Mouse (Mus musculus) 3134 (cell line): ENCODE results near the gene Tmem63c.

Experiments
- DNase-seq: peaks from one replicate; pipeline ENCODE4 v3.0.0-alpha.2; 2011; ENCODE audit warnings: low spot score; ENCODE audit not compliant: insufficient read length; ENCODE audit errors: extremely low read depth

Gene Tmem63c

DNA sequence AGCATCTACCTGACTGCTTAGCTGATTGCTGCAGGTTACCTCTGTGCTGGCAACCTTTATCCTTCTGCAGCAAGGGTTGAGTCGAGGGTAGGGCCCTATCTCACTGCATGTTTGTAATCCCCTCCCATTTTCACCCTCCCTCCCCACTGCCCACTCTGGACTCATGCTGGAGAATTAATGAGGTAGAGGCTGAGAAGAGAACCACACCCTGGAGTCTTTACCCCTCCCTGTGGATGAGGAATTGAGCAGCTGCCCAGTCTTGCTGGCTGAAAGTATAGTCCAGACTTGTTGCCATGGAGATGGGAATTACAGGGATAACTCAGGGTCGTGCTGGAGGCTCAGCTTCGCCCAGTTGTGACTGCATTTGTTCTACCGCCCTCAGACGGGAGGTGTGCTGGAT lies 23.6 kb downstream of the Tmem63c start:
- peak; percentile 17 for DNase-seq

DNA sequence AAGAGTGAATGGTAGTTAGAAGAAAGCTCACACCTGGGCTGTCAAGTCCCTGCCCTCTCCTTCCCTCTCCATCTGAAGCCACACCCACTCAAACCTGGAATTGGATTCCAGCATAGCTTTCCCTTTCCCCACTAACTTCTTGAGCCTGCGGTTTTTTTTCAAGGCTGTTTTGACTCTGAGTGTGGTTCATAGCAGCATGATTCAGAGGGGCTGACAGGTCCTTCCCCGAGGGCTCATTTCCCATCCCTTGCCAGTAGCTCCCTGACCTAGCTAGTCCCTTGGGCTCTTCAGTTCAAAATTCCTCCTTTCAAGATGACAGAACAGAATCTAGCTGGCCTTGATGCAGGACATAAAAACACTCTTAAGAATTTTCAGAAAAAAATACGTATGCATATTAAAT lies 26.4 kb downstream of the Tmem63c start:
- peak; percentile 59 for DNase-seq

DNA sequence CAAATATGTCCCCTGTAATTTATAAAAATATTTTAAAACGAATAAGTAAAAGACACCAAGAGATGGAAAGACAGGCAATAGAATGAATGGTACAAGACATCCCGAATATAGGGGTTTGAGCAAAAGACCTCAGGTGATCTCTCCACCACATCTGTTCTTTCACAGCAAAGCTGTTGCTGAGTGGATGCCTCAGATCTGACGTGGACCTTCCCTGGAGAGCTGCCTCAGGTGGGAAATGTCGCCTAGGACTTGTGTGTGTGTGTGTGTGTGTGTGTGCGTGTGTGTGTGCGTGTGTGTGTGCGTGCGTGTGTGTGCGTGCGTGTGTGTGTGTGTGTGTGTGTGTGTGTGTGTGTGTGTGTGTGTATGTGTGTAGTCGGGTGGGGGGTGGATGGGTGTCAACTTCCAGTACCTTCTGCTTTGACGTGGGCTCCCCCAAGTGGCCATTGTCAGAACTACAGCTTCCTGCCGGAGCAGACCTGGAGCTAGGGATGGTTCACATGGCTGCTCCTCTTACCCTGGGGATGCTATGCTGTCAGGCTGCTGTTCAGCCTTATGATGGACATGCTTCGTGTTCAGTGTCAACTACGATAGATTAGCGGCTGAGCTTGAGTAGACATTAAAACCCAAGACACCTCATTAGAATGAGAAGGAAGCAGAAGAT lies 31.7 kb downstream of the Tmem63c start:
- peak; percentile 37 for DNase-seq

DNA sequence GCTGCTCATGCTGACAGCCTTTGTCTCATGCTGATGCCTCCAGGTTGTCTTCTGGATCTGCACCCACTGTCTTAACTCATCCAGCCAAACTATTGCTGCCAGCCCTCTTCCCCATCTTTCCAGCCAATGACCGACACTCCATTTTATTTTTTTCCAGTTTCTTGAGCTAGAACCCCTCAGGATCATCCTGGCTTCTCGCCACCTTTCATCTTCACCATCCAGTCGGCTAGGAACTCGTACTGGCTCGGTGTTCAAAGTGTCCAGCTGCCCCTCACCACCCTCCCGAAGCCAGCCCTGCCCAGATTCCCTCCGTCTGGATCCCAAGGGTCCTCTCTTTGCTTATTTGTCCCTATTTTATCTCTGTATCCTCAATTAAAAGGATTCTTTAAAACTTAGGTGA lies 33.7 kb downstream of the Tmem63c start:
- DNase-seq: no peak

DNA sequence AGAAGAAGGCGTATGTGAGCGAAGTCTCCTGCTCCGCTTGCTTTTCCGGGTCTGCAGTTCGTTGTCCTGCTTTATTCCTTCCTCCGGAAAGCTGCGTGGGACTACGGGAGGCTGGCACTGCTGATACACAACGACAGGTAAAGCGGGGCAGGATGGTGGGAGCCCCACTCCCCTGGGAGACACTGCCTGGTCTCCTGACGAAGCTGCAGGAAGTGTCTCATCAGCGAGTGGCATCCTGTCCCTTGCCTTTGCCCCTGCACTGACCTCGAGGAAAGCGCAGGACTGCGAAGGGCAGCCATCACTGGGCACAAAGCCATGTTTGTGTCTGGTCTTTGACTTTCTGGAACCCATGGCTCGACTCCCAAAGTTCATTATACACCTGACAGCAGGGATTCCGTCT lies 35.9 kb downstream of the Tmem63c start:
- DNase-seq: no peak

DNA sequence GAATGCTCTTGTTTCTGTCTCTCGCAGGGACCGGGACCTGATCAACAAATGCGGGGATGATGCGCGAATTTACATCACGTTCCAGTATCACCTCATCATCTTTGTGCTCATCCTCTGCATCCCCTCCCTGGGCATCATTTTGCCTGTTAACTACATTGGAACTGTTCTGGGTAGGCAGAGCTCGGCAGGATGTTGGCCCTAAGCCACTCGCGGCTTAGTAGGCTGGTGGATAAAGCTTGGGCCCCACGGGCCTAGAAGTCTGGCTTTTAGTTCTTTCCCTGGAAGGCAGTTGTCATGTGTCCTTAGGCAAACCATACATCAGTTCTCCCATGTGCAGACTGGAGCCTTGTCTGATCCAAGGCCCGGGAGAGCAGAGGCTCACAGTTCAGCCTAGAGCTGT lies 44.3 kb downstream of the Tmem63c start:
- DNase-seq: no peak

DNA sequence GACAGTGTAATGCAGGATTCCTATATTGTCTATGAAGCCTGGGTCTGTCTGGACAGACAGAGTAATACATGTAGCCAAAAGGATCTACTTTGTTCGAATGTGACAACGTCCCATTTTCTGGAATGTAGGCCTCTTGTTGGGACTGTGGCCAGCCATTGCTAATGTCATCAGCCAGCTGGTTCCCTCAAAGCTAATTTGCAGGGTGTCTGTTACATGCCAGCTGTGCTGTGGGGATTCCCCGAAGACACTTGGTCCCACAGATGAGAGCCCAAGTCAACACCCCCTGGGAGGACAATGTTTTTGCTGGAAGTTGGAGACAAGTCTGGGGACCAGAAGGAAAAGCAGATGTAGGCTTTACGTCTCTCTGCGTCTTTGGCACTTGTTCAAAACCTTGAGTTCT lies 45.3 kb downstream of the Tmem63c start:
- DNase-seq: no peak

DNA sequence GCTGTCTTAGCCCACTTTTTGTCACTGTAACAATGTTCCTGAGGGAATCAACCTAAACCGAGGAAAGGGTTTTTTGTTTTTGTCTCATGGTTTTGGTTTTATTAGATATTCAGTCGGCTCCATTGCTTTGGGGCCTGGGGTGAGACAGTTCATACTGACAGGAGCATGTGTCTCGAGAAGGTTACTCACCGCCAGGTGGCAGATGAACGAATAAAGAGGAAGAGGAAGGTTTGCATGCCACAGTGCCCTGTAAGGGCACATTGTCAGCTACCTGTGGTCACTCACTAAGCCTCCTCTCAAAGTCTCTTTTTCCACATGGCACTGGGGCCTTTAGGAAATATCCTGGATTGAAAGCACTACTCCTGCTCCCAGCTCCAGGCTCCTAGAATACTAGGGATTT lies 49.4 kb downstream of the Tmem63c start:
- no peak for DNase-seq

DNA sequence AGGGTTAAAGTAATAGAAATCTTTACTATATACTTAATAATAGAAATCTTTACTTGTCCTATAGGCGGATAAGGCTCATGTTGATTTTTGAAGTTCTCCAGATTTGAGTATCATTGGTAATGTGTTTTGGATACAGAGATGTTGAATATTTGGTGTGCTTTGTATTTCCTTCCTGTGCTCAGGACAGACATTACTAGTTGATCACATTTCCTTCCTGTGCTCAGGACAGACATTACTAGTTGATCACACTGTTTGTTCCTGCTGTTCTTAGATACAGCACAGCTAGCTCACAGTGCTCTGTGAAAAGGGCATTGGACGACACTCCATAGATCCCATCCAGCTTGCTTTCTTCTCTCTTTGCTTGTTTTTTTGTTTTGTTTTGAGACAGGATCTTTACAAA lies 55.5 kb downstream of the Tmem63c start:
- DNase-seq: peak; percentile 17

DNA sequence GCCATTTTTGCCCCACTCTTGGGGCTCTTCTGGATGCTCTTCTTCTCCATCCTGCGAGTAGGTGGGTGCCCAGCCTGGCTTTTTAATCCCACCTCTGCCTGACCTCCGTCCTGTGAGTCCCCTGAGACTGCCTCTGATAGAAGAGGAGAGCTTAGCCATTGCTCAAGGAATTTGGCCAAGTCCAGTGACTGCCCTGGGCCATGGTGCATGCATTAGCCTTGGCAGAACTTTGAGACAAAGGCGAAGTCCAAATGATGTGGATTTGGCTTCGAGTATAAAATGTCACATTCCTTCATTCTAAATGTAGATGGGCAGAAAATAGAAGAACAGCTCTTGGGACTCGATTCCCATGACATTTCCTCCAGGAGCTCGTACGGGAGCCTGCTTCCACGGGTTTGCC lies 61.7 kb downstream of the Tmem63c start:
- DNase-seq: no peak

DNA sequence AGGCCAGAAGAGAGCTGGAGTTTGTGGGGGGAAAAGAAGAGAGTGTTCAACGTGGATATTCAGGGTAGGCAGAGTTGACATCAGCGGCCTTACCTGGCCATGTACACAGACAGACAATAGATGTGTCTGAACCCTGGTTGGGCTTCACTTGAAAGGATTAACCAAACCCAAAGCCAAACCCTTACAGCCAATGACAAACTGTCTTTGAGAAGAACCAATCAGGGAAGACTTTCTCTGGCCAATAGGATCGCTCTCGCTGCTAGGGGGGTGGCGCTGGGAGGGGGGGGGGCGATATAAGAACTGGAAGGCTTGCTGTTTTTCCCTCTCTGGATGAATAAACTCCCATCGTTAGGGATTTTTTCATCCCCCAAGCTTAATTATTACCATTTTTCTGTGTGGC lies 66.1 kb downstream of the Tmem63c start:
- no peak for DNase-seq

DNA sequence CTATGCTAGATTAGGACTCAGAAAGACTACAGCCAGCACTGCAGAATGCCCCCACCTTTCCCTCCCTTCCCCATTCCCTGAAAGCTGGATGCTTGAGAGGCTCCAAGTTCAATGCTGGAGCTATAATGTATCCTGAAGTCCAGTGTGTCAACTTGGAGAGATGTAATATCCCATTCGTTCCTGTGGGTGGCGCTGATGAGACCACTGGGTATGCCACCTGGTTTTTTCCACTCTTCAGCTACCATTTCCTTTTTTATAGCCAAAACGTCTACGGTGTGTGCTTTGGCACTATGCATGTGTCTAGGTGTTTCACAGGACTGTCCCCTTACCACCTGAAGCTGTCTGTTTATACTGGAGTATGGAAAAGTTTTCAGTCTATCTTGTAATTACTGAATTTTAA lies 67.2 kb downstream of the Tmem63c start:
- DNase-seq: no peak

DNA sequence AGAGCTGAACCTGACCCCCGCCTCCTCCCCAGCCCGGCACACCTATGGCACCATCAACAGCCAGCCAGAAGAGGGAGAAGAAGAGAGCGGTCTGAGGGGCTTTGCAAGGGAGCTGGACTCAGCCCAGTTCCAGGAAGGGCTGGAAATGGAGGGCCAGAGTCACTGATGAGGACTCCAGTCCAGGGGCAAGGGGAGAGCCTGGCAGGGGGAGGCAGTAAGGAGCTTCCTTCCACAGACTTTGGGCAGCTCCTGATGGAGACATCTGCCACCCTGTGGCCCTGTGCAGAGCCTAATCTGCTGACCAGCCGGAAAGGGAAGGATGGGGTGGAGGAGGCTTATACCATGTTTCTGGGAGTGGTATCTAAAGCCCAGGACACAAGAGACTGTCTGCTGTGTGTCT lies 68.1 kb downstream of the Tmem63c start:
- DNase-seq: no peak

DNA sequence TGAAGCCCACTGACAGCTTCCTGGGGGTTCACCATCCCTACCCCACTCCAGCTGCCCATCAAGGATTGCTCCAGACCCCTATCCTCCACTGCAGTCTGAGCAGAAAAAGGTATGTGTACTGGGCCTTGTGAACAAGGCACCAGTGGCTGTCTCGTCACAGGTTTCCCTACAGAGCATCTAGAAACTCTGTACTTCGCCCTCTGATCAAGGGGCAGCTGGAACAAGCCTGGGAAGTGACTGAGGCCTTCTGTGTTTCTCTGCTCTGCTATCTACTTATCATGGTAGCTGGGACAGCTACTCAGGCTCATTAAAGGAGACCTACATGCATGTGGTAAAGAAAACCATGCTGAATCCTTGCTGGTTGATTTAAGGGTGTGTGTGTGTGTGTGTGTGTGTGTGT lies 68.6 kb downstream of the Tmem63c start:
- no peak for DNase-seq

DNA sequence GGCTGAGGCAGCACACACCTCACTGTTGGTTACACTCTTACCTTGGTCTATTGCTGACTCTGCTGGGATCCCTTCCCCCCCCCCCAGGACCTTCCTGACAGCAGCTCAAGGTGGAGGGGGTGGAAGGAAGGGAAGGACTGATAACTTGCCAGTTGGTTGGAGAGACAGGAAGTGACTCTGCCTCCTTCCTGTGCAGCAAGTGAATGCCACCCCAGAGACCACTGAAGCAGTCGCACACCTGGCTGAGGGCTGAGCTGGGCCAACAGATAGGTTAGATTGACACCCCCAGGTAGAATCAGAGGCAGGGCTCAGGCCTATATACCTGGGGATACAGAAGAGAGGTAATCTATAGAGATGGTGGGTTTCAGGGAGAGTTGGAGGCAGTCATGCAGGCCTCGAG lies 70.8 kb downstream of the Tmem63c start:
- DNase-seq: no peak

DNA sequence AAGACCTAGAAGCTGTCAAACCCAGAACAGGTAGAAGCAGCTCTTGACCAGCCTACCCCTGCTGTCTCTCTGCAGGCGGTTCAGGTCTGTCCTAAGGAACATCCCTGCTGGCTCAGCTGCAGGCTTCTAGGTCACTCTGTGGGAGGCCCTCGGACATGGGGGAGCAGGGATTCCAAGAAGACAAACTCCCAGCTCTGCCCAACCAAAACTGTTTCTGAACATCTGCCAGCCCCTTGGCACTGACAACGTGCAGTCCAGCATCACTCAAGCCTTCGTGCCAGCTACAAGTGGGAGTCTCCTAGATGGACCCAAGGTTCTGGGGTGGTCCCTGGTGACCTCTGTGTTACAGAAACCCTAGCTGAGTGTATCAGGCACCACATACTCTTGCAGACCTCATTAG lies 72.1 kb downstream of the Tmem63c start:
- no peak for DNase-seq

DNA sequence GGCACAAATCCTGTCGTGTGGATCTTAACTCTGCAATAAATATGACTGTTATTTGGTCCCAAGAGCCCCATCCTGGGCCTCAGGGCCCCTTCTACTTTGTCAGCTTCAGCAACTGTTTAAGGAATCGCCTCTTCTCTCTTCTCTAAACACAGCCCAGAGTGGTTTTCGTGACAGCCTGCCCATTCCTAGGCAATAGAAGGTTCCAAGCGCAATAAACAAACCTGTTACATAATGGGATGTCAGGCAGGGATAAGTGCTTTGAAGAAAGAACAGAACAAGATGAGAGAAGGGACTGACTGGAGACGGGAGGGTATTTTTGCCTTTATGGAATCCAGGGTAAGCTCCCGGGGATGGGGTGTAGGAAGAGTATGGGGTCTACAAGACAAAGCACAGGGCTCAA lies 72.5 kb downstream of the Tmem63c start:
- no peak for DNase-seq

DNA sequence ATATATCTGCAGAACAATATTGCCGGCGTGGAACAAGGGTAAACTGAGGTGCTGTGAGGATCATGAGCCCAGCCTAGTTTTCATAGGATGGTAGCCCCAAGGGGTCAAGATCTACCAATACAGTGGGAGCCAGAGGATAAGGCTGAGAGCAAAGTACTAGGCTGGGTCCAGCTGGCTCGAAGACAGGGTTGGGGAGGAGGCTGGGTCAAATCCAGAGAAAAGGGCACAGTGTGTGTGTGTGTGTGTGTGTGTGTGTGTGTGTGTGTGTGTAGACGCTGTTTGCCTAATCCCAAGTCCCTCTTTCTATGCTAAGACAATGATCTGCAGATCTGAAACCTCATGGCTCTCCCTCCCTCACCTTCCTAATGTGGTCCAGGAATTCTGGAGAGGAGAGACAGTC lies 79.2 kb downstream of the Tmem63c start:
- no peak for DNase-seq

DNA sequence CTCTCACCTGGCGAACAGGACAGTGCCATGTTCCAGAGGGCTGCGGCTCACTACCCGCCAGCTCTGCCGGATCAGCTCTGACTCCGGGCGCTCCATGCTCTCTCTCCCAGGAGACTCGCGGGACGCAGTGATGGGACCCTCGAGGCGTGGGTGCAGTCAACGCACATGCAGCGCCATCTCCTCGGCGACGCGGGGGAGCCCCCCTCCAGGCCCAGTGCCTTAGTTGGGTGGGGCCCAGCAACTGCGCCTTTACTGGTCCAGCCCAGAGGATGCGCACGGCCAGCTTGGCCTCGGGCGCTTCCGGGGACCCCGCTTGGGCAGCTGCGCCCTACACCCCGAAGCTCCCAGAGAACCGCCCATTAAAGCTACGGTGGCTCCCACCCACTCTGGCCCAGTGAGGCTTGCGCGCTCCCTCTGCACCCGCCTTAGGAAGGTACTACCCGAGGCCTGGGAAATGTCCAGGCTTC lies 81.1 kb downstream of the Tmem63c start, which contains the start of gene Ngb:
Ngb (minus strand) TSS at position 375 of the 467 bp plus-strand sequence.
- DNase-seq: no peak

DNA sequence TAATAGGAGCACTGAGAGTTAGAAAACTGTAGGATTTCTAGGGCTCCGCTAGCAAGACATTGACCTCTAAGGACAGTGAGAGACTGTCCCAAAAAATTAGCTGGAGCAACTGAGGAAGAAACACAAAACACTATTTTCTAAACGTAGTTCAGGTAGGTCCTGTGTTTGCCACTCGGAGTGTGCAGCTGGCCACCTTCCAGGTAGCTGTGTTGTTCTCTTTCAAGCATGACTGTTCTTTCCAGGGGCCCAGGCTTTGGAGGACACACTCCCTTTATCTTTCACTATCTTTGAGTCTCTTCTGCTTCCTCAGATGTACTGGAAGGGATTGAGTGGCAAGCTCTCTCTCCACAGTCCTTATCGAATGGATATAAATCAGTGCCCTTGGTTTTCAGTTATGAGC lies 82.3 kb downstream of the Tmem63c start:
- DNase-seq: no peak

DNA sequence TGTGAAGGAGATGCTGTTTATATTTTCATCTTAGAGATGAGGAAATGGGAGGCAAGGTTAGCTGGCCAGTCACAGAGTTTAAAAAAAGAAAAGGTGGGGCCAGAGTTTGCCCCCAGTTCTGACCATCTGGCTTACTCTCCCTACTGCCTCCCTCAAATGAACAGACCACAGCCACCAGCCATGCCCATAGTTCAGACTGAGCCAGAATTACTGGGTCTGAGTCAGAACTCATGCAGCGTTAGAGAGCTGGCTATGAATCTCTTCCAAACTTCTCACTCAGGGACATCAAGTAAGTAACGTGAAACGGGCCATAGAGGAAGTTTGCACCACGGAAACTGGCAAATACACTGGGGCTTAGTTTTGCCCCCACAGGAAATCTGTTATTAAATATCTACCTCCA lies 83.7 kb downstream of the Tmem63c start:
- no peak for DNase-seq

DNA sequence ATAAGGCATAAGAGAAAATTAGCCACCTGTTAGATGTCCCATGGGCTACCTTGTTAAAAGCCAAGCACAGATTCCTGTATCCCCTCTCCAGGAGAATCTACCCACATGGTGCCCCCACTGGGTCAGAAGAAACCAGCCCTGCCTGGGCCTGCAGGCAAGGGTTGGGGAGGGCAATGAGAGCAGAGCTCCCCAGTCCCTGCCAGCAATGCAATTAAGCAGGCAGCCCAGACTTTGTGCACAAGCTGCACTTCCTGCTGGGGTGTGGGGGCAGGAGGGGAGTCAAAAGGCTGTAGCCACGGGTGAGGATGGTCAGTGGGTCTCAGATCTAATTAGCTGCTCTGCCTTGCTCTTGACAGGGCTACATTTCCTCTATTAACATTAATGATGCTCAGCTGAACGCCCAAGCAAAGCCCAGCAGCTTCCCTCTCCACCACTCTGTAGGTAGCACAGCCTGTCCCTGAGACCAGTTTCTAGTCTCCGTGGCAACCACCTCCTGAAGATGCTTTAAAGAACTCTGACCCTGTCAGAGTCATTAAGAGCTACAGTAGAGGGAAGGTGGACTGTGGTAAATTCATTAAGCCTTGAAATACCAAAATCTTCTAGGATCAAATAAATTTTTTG lies 86.3 kb downstream of the Tmem63c start:
- DNase-seq: no peak
